Mouse (Mus musculus) limb, embryonic 14.5 days (tissue): ENCODE data around the gene Gpr1. TPM values are rescaled to one million over a fixed set of nuclear protein-coding genes. Genes with fewer than 3 reads are reported as not detected.

Source experiments
- ATAC-seq: fragments of 200-750 bp; cut with Nextera tagmentation; 2 replicates; pipeline ENCODE4 v1.8.0; 2017; ENCODE audit warnings: low read depth, moderate number of reproducible peaks, moderate TSS enrichment; ENCODE audit not compliant: low FRiP score
- DNase-seq: peaks from one replicate; pipeline ENCODE4 v3.0.0-alpha.2; 2015; ENCODE audit warnings: low spot score
- H3K27ac ChIP-seq: fragments of 300-500 bp; sonication (generic); replicated peaks from 2 replicates; pipeline ENCODE4 v1.5.1; 2014; ENCODE audit warnings: low read depth, mild to moderate bottlenecking, low read length, moderate library complexity, mixed read lengths
- H3K27me3 ChIP-seq: fragments of 300-500 bp; sonication (generic); 2 replicates; pipeline ENCODE4 v1.6.1; 2014; ENCODE audit warnings: low read length, mixed read lengths; ENCODE audit not compliant: control insufficient read depth, insufficient read depth
- H3K36me3 ChIP-seq: fragments of 300-500 bp; sonication (generic); 2 replicates; pipeline ENCODE4 v1.6.1; 2014; ENCODE audit warnings: mild to moderate bottlenecking, low read length, moderate library complexity, mixed read lengths; ENCODE audit not compliant: control insufficient read depth, insufficient read depth
- H3K4me1 ChIP-seq: fragments of 300-500 bp; sonication (generic); 2 replicates; pipeline ENCODE4 v1.6.1; 2014; ENCODE audit warnings: antibody characterized with exemption, low read length, mixed read lengths; ENCODE audit not compliant: control insufficient read depth, insufficient read depth
- H3K4me2 ChIP-seq: fragments of 300-500 bp; sonication (generic); replicated peaks from 2 replicates; pipeline ENCODE4 v1.6.1; 2014; ENCODE audit warnings: low read depth, mild to moderate bottlenecking, low read length, moderate library complexity; ENCODE audit not compliant: severe bottlenecking
- H3K4me3 ChIP-seq: fragments of 300-500 bp; sonication (generic); replicated peaks from 2 replicates; pipeline ENCODE4 v1.5.1; 2014; ENCODE audit warnings: low read length
- H3K9ac ChIP-seq: fragments of 300-500 bp; sonication (generic); 2 replicates; pipeline ENCODE4 v1.6.1; 2014; ENCODE audit warnings: mild to moderate bottlenecking, low read depth, low read length, moderate library complexity; ENCODE audit not compliant: severe bottlenecking
- H3K9me3 ChIP-seq: fragments of 300-500 bp; sonication (generic); 2 replicates; pipeline ENCODE4 v1.6.1; 2016; ENCODE audit warnings: low read length; ENCODE audit not compliant: control insufficient read depth
- POLR2A ChIP-seq: fragments of 200-500 bp; IDR thresholded peaks from 2 replicates; pipeline ENCODE4 v1.8.0; 2012; ENCODE audit warnings: inconsistent platforms, mild to moderate bottlenecking, moderate library complexity, borderline replicate concordance; ENCODE audit not compliant: insufficient read depth, insufficient read length; ENCODE audit errors: extremely low read depth
- WGBS: fragments of 180-500 bp; shearing (Covaris S2); extraction: QIAGEN DNeasy Blood & Tissue Kit; methylation state at CpG from one replicate; pipeline ENCODE4 v1.1.7; 2014; 5-methylcytosine and 5-hydroxymethylcytosine counted together
- microRNA-seq: library from miRNA; unstranded; fragments of <30 nt; microRNA quantifications from one replicate; pipeline ENCODE4, GENCODE M21; 2016
- polyA plus RNA-seq, 2 experiments: library from polyadenylated mRNA; depleted of rRNA in 1 of 2; stranded (reverse) in 1 of 2; unstranded in 1 of 2; fragments of >200 nt; fragmentation: Nextera tagmentation in 1 of 2; extraction: Ambion mirVana in 1 of 2; gene quantifications; 2 replicates each; pipeline versions ENCODE4 v1.2.1 to v1.2.3; 2012 to 2014

Gpr1 gene
- polyA plus RNA-seq, 2 experiments, result 0.29 to 0.34 TPM

DNA sequence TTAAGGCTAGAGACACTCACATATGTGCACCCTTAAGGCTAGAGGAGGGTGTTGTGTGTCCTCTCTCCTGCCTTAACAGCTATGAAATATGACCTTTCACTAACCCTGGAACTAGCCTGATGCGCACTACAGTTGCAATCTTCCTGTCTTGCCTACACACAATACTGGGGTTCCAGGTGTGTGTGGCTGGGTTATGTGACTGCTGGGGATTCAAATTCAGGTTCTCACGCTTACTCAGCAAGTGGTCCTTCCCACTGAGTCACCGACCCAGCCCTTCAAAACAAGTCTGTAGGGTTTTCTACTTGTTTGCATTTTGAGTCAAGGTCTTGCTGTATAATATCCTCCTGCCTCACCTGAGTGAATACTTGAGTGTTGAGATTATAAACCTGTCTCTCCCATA, 79.8 kb downstream of the Gpr1 start:
- no peak for ATAC-seq
- no peak overlapping the region for H3K4me3 ChIP-seq
- H3K9me3 ChIP-seq, result no peaks in the 10 kb centered on the region
- no peaks in the 10 kb centered on the region for H3K27me3 ChIP-seq
- no peak overlapping the region for H3K4me2 ChIP-seq
- H3K9ac ChIP-seq, result no peak overlapping the region
- no peak overlapping the region for H3K27ac ChIP-seq
- TF ChIP-seq POLR2A, result no peak
- no peaks in the 10 kb centered on the region for H3K4me1 ChIP-seq
- no peak for DNase-seq
- 0 out of 2 replicates have a peak, but pooled peaks cover 4% of the 10 kb centered on the region for H3K36me3 ChIP-seq
- WGBS, result 86% methylated on average over 3 of the region's 3 CpGs

Small RNAs within 50 kb of the gene (microRNA-seq; reads per million reads assigned to microRNA genes)
- not detected for gene Gm24557
- gene Gm27512, result not detected

Other genes starting within 250 kb of the Gpr1 start
- gene Ino80d, start 99.9 kb downstream of the Gpr1 start, polyA plus RNA-seq (2012; rRNA removed), result 10.2 and 12.1 TPM in 2 replicates
- 10.5 and 13.3 TPM in 2 replicates for gene Ino80d, start 99.9 kb downstream of the Gpr1 start, polyA plus RNA-seq (2014; fragmentation: Nextera tagmentation; extraction: Ambion mirVana)
- 708 and 1,108 TPM in 2 replicates for gene Eef1b2, start 37.7 kb downstream of the Gpr1 start, polyA plus RNA-seq (2012; rRNA removed)
- gene Eef1b2, start 37.7 kb downstream of the Gpr1 start, polyA plus RNA-seq (2014; fragmentation: Nextera tagmentation; extraction: Ambion mirVana), result 730 and 750 TPM in 2 replicates
- 83.1 and 96.3 TPM in 2 replicates for gene Ndufs1, start 37.7 kb downstream of the Gpr1 start, polyA plus RNA-seq (2012; rRNA removed)
- gene Ndufs1, start 37.7 kb downstream of the Gpr1 start, polyA plus RNA-seq (2014; fragmentation: Nextera tagmentation; extraction: Ambion mirVana), result 115 and 117 TPM in 2 replicates
- 7.8 and 8.5 TPM in 2 replicates for gene Zdbf2, start 58.7 kb upstream of the Gpr1 start, polyA plus RNA-seq (2012; rRNA removed)
- gene Zdbf2, start 58.7 kb upstream of the Gpr1 start, polyA plus RNA-seq (2014; fragmentation: Nextera tagmentation; extraction: Ambion mirVana), result 14.3 and 18.0 TPM in 2 replicates
- gene Adam23, start 231.3 kb upstream of the Gpr1 start, polyA plus RNA-seq (2012; rRNA removed), result 6.4 and 7.9 TPM in 2 replicates
- gene Adam23, start 231.3 kb upstream of the Gpr1 start, polyA plus RNA-seq (2014; fragmentation: Nextera tagmentation; extraction: Ambion mirVana), result 4.3 and 5.2 TPM in 2 replicates